Mouse (Mus musculus): ENCODE data around the gene Cfap73. TPM values are rescaled to one million over a fixed set of nuclear protein-coding genes. Genes with fewer than 3 reads are reported as not detected.

The Cfap73 gene
- total RNA-seq (2014; rRNA removed) (not detected in 2 replicates), polyA plus RNA-seq (2012; rRNA removed) (not detected in 2 replicates)

GRCm38 (mm10) chr5:120634131-120634530, at the start of gene Cfap73:
Cfap73 (minus strand) TSS chr5:120634235.
- WGBS, result 33% methylated on average over 9 of the region's 9 CpGs
- no peak for DNase-seq (ENCODE audit: extremely low read depth, low read depth, low spot score)
- H3K4me3 ChIP-seq (ENCODE audit: insufficient read depth, low read depth, low read length), result no peak within 1 kb of the TSS
- no peaks in the 10 kb centered on the region for H3K36me3 ChIP-seq (ENCODE audit: control insufficient read depth, insufficient read depth, low read length)
- no peak within 1 kb of the TSS for H3K27ac ChIP-seq (replicated peaks; ENCODE audit: insufficient read depth, low read depth, low read length)
- H3K79me2 ChIP-seq (ENCODE audit: control insufficient read depth, insufficient read depth, low read length), result no peaks in the 10 kb centered on the region
- no peak within 1 kb of the TSS for H3K9ac ChIP-seq (ENCODE audit: low read depth, low read length)
- H3K27me3 ChIP-seq (ENCODE audit: control insufficient read depth, insufficient read depth, low read length), result no peaks in the 10 kb centered on the region
- H3K4me1 ChIP-seq (ENCODE audit: control insufficient read depth, insufficient read depth, low read length), result no peaks in the 10 kb centered on the region
- TF ChIP-seq POLR2A (IDR thresholded peaks at IDR 0.05; ENCODE audit: extremely low read depth, insufficient read depth, low read length), result no peak
- TF ChIP-seq CTCF (IDR thresholded peaks at IDR 0.05; ENCODE audit: low read depth, low read length), result no peak

GRCm38 (mm10) chr5:120682982-120683771, 49.1 kb upstream of the Cfap73 start:
- H3K4me1 ChIP-seq (ENCODE audit: control insufficient read depth, insufficient read depth, low read length), result no peaks in the 10 kb centered on the region
- H3K27ac ChIP-seq (replicated peaks; ENCODE audit: insufficient read depth, low read depth, low read length), result no peak overlapping the region
- H3K27me3 ChIP-seq (ENCODE audit: control insufficient read depth, insufficient read depth, low read length), result peaks cover 8% of the 10 kb centered on the region
- 19% methylated on average over 24 of the region's 24 CpGs for WGBS
- no peaks in the 10 kb centered on the region for H3K79me2 ChIP-seq (ENCODE audit: control insufficient read depth, insufficient read depth, low read length)
- no peak for DNase-seq (ENCODE audit: extremely low read depth, low read depth, low spot score)
- no peak overlapping the region for H3K4me3 ChIP-seq (ENCODE audit: insufficient read depth, low read depth, low read length)
- TF ChIP-seq CTCF (IDR thresholded peaks at IDR 0.05; ENCODE audit: low read depth, low read length), result no peak
- no peak for TF ChIP-seq POLR2A (IDR thresholded peaks at IDR 0.05; ENCODE audit: extremely low read depth, insufficient read depth, low read length)
- no peak overlapping the region for H3K9ac ChIP-seq (ENCODE audit: low read depth, low read length)
- H3K36me3 ChIP-seq (ENCODE audit: control insufficient read depth, insufficient read depth, low read length), result no peaks in the 10 kb centered on the region

- no peak for TF ChIP-seq CTCF (IDR thresholded peaks at IDR 0.05; ENCODE audit: low read depth, low read length)
- TF ChIP-seq POLR2A (IDR thresholded peaks at IDR 0.05; ENCODE audit: extremely low read depth, insufficient read depth, low read length), result no peak
- Histone ChIP-seq H3K9ac (ENCODE audit: low read depth, low read length) (no peak overlapping the region), H3K4me1 (ENCODE audit: control insufficient read depth, insufficient read depth, low read length) (no peaks in the 10 kb centered on the region), H3K27me3 (ENCODE audit: control insufficient read depth, insufficient read depth, low read length) (peaks cover 8% of the 10 kb centered on the region), H3K4me3 (ENCODE audit: insufficient read depth, low read depth, low read length) (no peak overlapping the region), H3K79me2 (ENCODE audit: control insufficient read depth, insufficient read depth, low read length) (no peaks in the 10 kb centered on the region), H3K36me3 (ENCODE audit: control insufficient read depth, insufficient read depth, low read length) (no peaks in the 10 kb centered on the region), H3K27ac (replicated peaks; ENCODE audit: insufficient read depth, low read depth, low read length) (no peak overlapping the region)
- no peak for DNase-seq (ENCODE audit: extremely low read depth, low read depth, low spot score)
- 92% methylated on average over 18 of the region's 18 CpGs for WGBS
Observed at GRCm38 (mm10) chr5:120680918-120681317, 46.9 kb upstream of the Cfap73 start.

- no peaks in the 10 kb centered on the region for H3K79me2 ChIP-seq (ENCODE audit: control insufficient read depth, insufficient read depth, low read length)
- TF ChIP-seq CTCF (IDR thresholded peaks at IDR 0.05; ENCODE audit: low read depth, low read length), result peak; percentile 74
- TF ChIP-seq POLR2A (IDR thresholded peaks at IDR 0.05; ENCODE audit: extremely low read depth, insufficient read depth, low read length), result no peak
- no peaks in the 10 kb centered on the region for H3K4me1 ChIP-seq (ENCODE audit: control insufficient read depth, insufficient read depth, low read length)
- no peak overlapping the region for H3K9ac ChIP-seq (ENCODE audit: low read depth, low read length)
- H3K36me3 ChIP-seq (ENCODE audit: control insufficient read depth, insufficient read depth, low read length), result no peaks in the 10 kb centered on the region
- H3K27me3 ChIP-seq (ENCODE audit: control insufficient read depth, insufficient read depth, low read length), result peaks cover 8% of the 10 kb centered on the region
- peak; percentile 15 for DNase-seq (ENCODE audit: extremely low read depth, low read depth, low spot score)
- WGBS, result 10% methylated on average over 24 of the region's 24 CpGs
- H3K27ac ChIP-seq (replicated peaks; ENCODE audit: insufficient read depth, low read depth, low read length), result no peak overlapping the region
- H3K4me3 ChIP-seq (ENCODE audit: insufficient read depth, low read depth, low read length), result no peak overlapping the region
Observed at GRCm38 (mm10) chr5:120679676-120680555, 45.9 kb upstream of the Cfap73 start.

- DNase-seq (ENCODE audit: extremely low read depth, low read depth, low spot score), result peak; percentile 19
- H3K36me3 ChIP-seq (ENCODE audit: control insufficient read depth, insufficient read depth, low read length), result no peaks in the 10 kb centered on the region
- H3K4me3 ChIP-seq (ENCODE audit: insufficient read depth, low read depth, low read length), result no peak overlapping the region
- no peaks in the 10 kb centered on the region for H3K4me1 ChIP-seq (ENCODE audit: control insufficient read depth, insufficient read depth, low read length)
- H3K9ac ChIP-seq (ENCODE audit: low read depth, low read length), result no peak overlapping the region
- WGBS, result 36% methylated on average over 2 of the region's 2 CpGs
- no peak overlapping the region for H3K27ac ChIP-seq (replicated peaks; ENCODE audit: insufficient read depth, low read depth, low read length)
- TF ChIP-seq POLR2A (IDR thresholded peaks at IDR 0.05; ENCODE audit: extremely low read depth, insufficient read depth, low read length) (no peak), CTCF (IDR thresholded peaks at IDR 0.05; ENCODE audit: low read depth, low read length) (no peak)
- peaks cover 5% of the 10 kb centered on the region; the same call in 1 of the 2 replicates for H3K27me3 ChIP-seq (ENCODE audit: control insufficient read depth, insufficient read depth, low read length)
- H3K79me2 ChIP-seq (ENCODE audit: control insufficient read depth, insufficient read depth, low read length), result no peaks in the 10 kb centered on the region
Observed at GRCm38 (mm10) chr5:120677516-120677915, 43.5 kb upstream of the Cfap73 start.
